Mouse (Mus musculus): Measurements from ENCODE around the gene Arfrp1.

DNA sequence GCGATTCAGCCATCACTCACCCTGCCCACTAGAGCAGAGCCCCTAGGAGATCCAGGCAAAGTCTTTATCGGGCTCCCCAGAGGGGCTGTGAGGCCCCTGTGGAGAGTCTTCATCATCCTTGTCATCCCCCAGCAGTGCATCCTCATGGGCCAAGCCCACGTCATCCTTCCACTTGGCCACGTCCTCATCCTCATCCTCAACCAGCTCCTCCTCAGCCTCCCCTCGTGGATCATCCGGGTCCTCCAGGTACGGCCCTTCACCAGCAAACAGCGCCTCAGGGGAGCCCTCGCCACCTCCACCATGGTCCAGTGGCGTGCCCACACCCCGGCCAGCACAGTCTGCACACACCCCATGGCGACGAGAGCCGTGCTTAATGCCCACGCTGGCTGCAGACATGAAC is 25.8 kb upstream of the Arfrp1 start:
- TF ChIP-seq HCFC1 (IDR thresholded peaks at IDR 0.05; ENCODE audit: borderline replicate concordance, insufficient read depth, low read length) (no peak), CHD2 (IDR thresholded peaks at IDR 0.05; ENCODE audit: low read depth, low read length) (no peak), MAFK (IDR thresholded peaks at IDR 0.05; ENCODE audit: insufficient read depth, low read depth, low read length) (no peak), ZC3H11A (IDR thresholded peaks at IDR 0.05; ENCODE audit: borderline replicate concordance, low read depth, low read length) (no peak), ZNF384 (IDR thresholded peaks at IDR 0.05; ENCODE audit: low read depth, low read length) (no peak)
